In the genomic region with DNA sequence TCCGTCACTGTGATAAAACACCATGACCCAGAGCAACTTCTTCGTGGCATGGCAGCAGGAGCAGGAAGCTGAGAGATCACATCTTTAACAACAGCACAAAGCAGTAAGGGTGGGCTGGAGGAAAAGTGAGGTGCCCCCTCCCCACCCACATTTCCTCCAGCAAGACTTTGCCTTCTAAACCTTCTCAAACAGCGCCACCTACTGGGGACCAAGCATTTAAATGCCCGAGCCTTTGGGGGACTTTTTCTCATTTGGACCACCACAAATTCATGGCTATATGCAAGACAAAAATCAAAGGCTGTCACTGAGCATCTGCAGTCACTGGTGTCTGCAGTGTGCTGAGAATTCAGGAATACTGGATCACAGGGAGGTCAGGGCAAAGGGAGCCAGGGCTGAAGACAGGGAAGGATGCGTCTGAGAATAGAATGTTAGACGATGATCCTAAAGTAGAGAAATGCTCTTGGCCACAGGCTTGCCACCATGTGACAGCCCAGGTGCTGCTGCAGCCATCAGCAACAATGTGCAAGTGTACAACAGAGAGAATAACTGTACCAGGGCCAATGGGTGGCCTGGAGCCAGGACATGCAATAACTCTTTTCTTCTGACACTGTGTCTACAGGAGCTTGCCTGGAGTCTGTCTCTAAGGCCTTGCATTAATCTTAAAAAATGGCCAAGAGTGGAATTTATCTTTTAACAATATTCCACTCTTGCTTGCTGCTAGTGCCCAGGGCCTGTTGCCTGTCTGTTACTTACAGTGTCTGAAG, we compare ENCODE assay signal across 15 mouse cellular contexts.
DNase-seq lines count a peak whose midpoint lies in the region; ATAC-seq and TF ChIP-seq lines count a peak whose summit lies in the region.
"Had no signal": no experiment of that assay in that cellular context is flagged by ENCODE, and none has a peak within 500 bp of the region (broad histone marks: within the 10 kb centered on the region; RNA-seq: fewer than 3 reads in every experiment).

No protein-coding gene starts in this region.

- H3K9me3 ChIP-seq in E14TG2a.4 (ENCODE audit: low read length): peaks cover 11% of the 10 kb centered on the region
- no peaks in the 10 kb centered on the region for H3K9me3 ChIP-seq in limb, embryonic 10.5 days (replicated peaks)
- H3K9me3 ChIP-seq: embryonic facial prominence, embryonic 12.5 days; forebrain, embryonic 15.5 days; stomach, embryonic 15.5 days had no signal

- no peak for ATAC-seq in megakaryocyte progenitor cell, adult 5-6 weeks (replicated peaks; ENCODE audit: poor library complexity)
- ATAC-seq: forebrain, embryonic 15.5 days had no signal

- no peaks in the 10 kb centered on the region for H3K4me1 ChIP-seq in E14TG2a.4 (replicated peaks; ENCODE audit: low read depth, low read length)
- H3K4me1 ChIP-seq in limb, embryonic 10.5 days: peaks cover 46% of the 10 kb centered on the region
- H3K4me1 ChIP-seq: embryonic facial prominence, embryonic 12.5 days; forebrain, embryonic 15.5 days; stomach, embryonic 15.5 days had no signal

- peaks cover 3% of the 10 kb centered on the region for H3K27me3 ChIP-seq in E14TG2a.4 (ENCODE audit: insufficient read depth, low read length)
- H3K27me3 ChIP-seq in limb, embryonic 10.5 days (ENCODE audit: low read depth, poor library complexity, severe bottlenecking): peaks cover 28% of the 10 kb centered on the region
- H3K27me3 ChIP-seq: embryonic facial prominence, embryonic 12.5 days; forebrain, embryonic 15.5 days; stomach, embryonic 15.5 days had no signal

- H3K36me3 ChIP-seq in E14TG2a.4 (ENCODE audit: insufficient read depth, low read length): no peaks in the 10 kb centered on the region
- no peaks in the 10 kb centered on the region for H3K36me3 ChIP-seq in limb, embryonic 10.5 days
- H3K36me3 ChIP-seq: embryonic facial prominence, embryonic 12.5 days; forebrain, embryonic 15.5 days; stomach, embryonic 15.5 days had no signal

- peak; percentile 25 to 78 for DNase-seq in adrenal gland, adult (ENCODE audit: inconsistent age in 2 of 2, low spot score in 1 of 2)
- DNase-seq in adrenal gland, postnatal 4 days (ENCODE audit: low spot score in 2 of 2): no peak
- DNase-seq in layer of hippocampus, adult 2 months (ENCODE audit: low spot score in 2 of 2): no peak
- DNase-seq in layer of hippocampus, adult 9-11 months: no peak
- DNase-seq in adrenal gland, postnatal 36 days: peak; percentile 37 to 58
- no peak for DNase-seq in limb, embryonic 10.5 days (ENCODE audit: low spot score)
- DNase-seq: cerebellum, adult 11 months; layer of hippocampus, postnatal 36 days; liver had no signal

- H3K4me3 ChIP-seq in layer of hippocampus, adult 2 months: no peak overlapping the region
- H3K4me3 ChIP-seq in E14TG2a.4 (replicated peaks; ENCODE audit: low read length): no peak overlapping the region
- H3K4me3 ChIP-seq in limb, embryonic 10.5 days: no peak overlapping the region
- H3K4me3 ChIP-seq: embryonic facial prominence, embryonic 12.5 days; forebrain, embryonic 15.5 days; stomach, embryonic 15.5 days had no signal

- WGBS in limb, embryonic 10.5 days: 89% methylated on average over 6 of the region's 6 CpGs

- peak; percentile 74 for TF ChIP-seq CTCF in layer of hippocampus, adult 2 months (conservative IDR thresholded peaks at IDR 0.05)
- peak; percentile 49 for TF ChIP-seq CTCF in E14TG2a.4 (conservative IDR thresholded peaks at IDR 0.05; ENCODE audit: low read length)

- H3K27ac ChIP-seq in layer of hippocampus, adult 2 months: no peak overlapping the region
- H3K27ac ChIP-seq in limb, embryonic 10.5 days: no peak overlapping the region
- H3K27ac ChIP-seq: embryonic facial prominence, embryonic 12.5 days; forebrain, embryonic 15.5 days; macrophage; stomach, embryonic 15.5 days had no signal

Comparison
In these comparisons a context has a peak if more than half of its experiments do, and no peak if none do; other contexts are left out.
1. DNase-seq: peak in adrenal gland, adult (2 of 2) and adrenal gland, postnatal 36 days (2 of 2); none in adrenal gland, postnatal 4 days (0 of 2), layer of hippocampus, adult 2 months (0 of 2), layer of hippocampus, adult 9-11 months (single experiment) and limb, embryonic 10.5 days (single experiment).